Mouse (Mus musculus) ES-Bruce4 (cell line): ENCODE measurements around the gene Atp6v0a4. TPM values are rescaled to one million over a fixed set of nuclear protein-coding genes. Genes with fewer than 3 reads are reported as not detected.

Experiments used
- H3K27ac ChIP-seq: 2 replicates; pipeline ENCODE4 v1.5.1; 2012; ENCODE audit warnings: low read length, inconsistent platforms; ENCODE audit not compliant: insufficient read depth
- H3K27me3 ChIP-seq: 2 replicates; pipeline ENCODE4 v1.6.1; 2012; ENCODE audit warnings: mild to moderate bottlenecking, low read length, inconsistent platforms; ENCODE audit not compliant: control insufficient read depth, poor library complexity, insufficient read depth, severe bottlenecking
- H3K36me3 ChIP-seq: 2 replicates; pipeline ENCODE4 v1.6.1; 2012; ENCODE audit warnings: inconsistent platforms, mild to moderate bottlenecking, low read length, moderate library complexity; ENCODE audit not compliant: control insufficient read depth, poor library complexity, insufficient read depth, severe bottlenecking
- H3K4me1 ChIP-seq: one replicate; pipeline ENCODE4 v1.8.1; 2011; ENCODE audit warnings: low read length; ENCODE audit not compliant: control insufficient read depth, insufficient read depth
- H3K4me3 ChIP-seq: 2 replicates; pipeline ENCODE4 v1.5.1; 2011; ENCODE audit warnings: low read depth, mild to moderate bottlenecking, low read length
- H3K9ac ChIP-seq: 2 replicates; pipeline ENCODE4 v1.6.1; 2012; ENCODE audit warnings: low read depth, mild to moderate bottlenecking, inconsistent platforms; ENCODE audit not compliant: poor library complexity, severe bottlenecking
- H3K9me3 ChIP-seq: replicated peaks from 2 replicates; pipeline ENCODE4 v1.6.1; 2012; ENCODE audit warnings: mild to moderate bottlenecking, low read length, inconsistent platforms; ENCODE audit not compliant: control insufficient read depth, poor library complexity, insufficient read depth, severe bottlenecking
- CTCF ChIP-seq: IDR thresholded peaks from one replicate; pipeline ENCODE4 v1.8.1; 2011; ENCODE audit warnings: low read depth, low read length
- EP300 ChIP-seq: IDR thresholded peaks from 2 replicates; pipeline ENCODE4 v1.6.1; 2011; ENCODE audit warnings: low read depth, low read length; ENCODE audit not compliant: insufficient read depth
- POLR2A ChIP-seq: IDR thresholded peaks from one replicate; pipeline ENCODE4 v1.8.1; 2011; ENCODE audit warnings: low read length; ENCODE audit not compliant: insufficient read depth
- polyA plus RNA-seq: library from polyadenylated mRNA; stranded (reverse); fragments of >200 nt; gene quantifications from 2 replicates; pipeline ENCODE4 v1.2.4, GENCODE M21; 2011; ENCODE audit warnings: low read depth; ENCODE audit not compliant: missing spikeins, insufficient read depth, insufficient read length

Gene Atp6v0a4
- polyA plus RNA-seq, 1 experiment = 6.1 TPM

GRCm38 (mm10) chr6:38109871-38110270 is 14.5 kb downstream of the Atp6v0a4 start:
- H3K9ac ChIP-seq = no peak overlapping the region
- TF ChIP-seq POLR2A = no peak
- no peak for TF ChIP-seq CTCF
- TF ChIP-seq EP300 = no peak
- H3K4me1 ChIP-seq = no peaks in the 10 kb centered on the region
- no peaks in the 10 kb centered on the region for H3K9me3 ChIP-seq
- no peak overlapping the region for H3K27ac ChIP-seq
- H3K27me3 ChIP-seq = no peaks in the 10 kb centered on the region
- no peak overlapping the region; the same call in 1 of the 2 replicates for H3K4me3 ChIP-seq
- no peaks in the 10 kb centered on the region for H3K36me3 ChIP-seq

- no peak within 1 kb of the TSS for H3K9ac ChIP-seq
- no peaks in the 10 kb centered on the region for H3K9me3 ChIP-seq
- no peaks in the 10 kb centered on the region for H3K36me3 ChIP-seq
- H3K4me3 ChIP-seq = peak within 1 kb of the TSS; percentile 32
- no peak for TF ChIP-seq POLR2A
- no peak for TF ChIP-seq CTCF
- TF ChIP-seq EP300 = no peak
- no peaks in the 10 kb centered on the region for H3K4me1 ChIP-seq
- H3K27me3 ChIP-seq = no peaks in the 10 kb centered on the region
- H3K27ac ChIP-seq = no peak within 1 kb of the TSS
Measured at GRCm38 (mm10) chr6:38109160-38109795, 15.1 kb downstream of the Atp6v0a4 start, which contains the start of gene Tmem213. Gene Tmem213 (plus strand): TSS chr6:38109255.

- Histone ChIP-seq H3K4me3 (no peak overlapping the region), H3K27ac (no peak overlapping the region), H3K4me1 (no peaks in the 10 kb centered on the region), H3K9me3 (no peaks in the 10 kb centered on the region), H3K27me3 (no peaks in the 10 kb centered on the region), H3K36me3 (no peaks in the 10 kb centered on the region), H3K9ac (no peak overlapping the region)
- TF ChIP-seq EP300 = no peak
- TF ChIP-seq CTCF = no peak
- no peak for TF ChIP-seq POLR2A
Measured at GRCm38 (mm10) chr6:38108449-38108848, 15.9 kb downstream of the Atp6v0a4 start.

- TF ChIP-seq EP300 (no peak), CTCF (no peak), POLR2A (no peak)
- Histone ChIP-seq H3K27ac (no peak overlapping the region), H3K9ac (no peak overlapping the region), H3K9me3 (no peaks in the 10 kb centered on the region), H3K4me1 (no peaks in the 10 kb centered on the region), H3K36me3 (no peaks in the 10 kb centered on the region), H3K4me3 (no peak overlapping the region), H3K27me3 (no peaks in the 10 kb centered on the region)
Measured at GRCm38 (mm10) chr6:38105924-38106323, 18.5 kb downstream of the Atp6v0a4 start.

GRCm38 (mm10) chr6:38103775-38104174 is 20.6 kb downstream of the Atp6v0a4 start:
- Histone ChIP-seq H3K9ac (no peak overlapping the region), H3K4me3 (no peak overlapping the region), H3K9me3 (no peaks in the 10 kb centered on the region), H3K4me1 (no peaks in the 10 kb centered on the region), H3K27me3 (no peaks in the 10 kb centered on the region), H3K36me3 (no peaks in the 10 kb centered on the region), H3K27ac (no peak overlapping the region)
- no peak for TF ChIP-seq CTCF
- TF ChIP-seq POLR2A = no peak
- TF ChIP-seq EP300 = no peak

GRCm38 (mm10) chr6:38102216-38102795 is 22.1 kb downstream of the Atp6v0a4 start:
- Histone ChIP-seq H3K9ac (no peak overlapping the region), H3K36me3 (no peaks in the 10 kb centered on the region), H3K27me3 (no peaks in the 10 kb centered on the region), H3K4me1 (no peaks in the 10 kb centered on the region), H3K4me3 (no peak overlapping the region), H3K9me3 (no peaks in the 10 kb centered on the region), H3K27ac (no peak overlapping the region)
- TF ChIP-seq CTCF (no peak), EP300 (no peak), POLR2A (no peak)
